Mouse (Mus musculus) ovary, postnatal 36 days (tissue): ENCODE measurements around the gene Vps8.
"Not testable (repeated sequence)": the region's sequence is repeated elsewhere in the genome, so short reads cannot be mapped to it uniquely, and the experiment has no call there.

Source experiments
- DNase-seq: peaks from one replicate; pipeline ENCODE4 v3.0.0; 2022; ENCODE audit warnings: low spot score, mixed read lengths

The Vps8 gene

GRCm38 (mm10) chr16:21665423-21665986 is 242.6 kb downstream of the Vps8 start:
- DNase-seq = no peak

- DNase-seq = no peak
These were observed 249.0 kb downstream of the Vps8 start for GRCm38 (mm10) chr16:21671878-21672277.

- not testable (repeated sequence) for DNase-seq
These were observed 250.1 kb downstream of the Vps8 start for GRCm38 (mm10) chr16:21673046-21673445.

- DNase-seq = not testable (repeated sequence)
These were observed 250.7 kb downstream of the Vps8 start for GRCm38 (mm10) chr16:21673651-21674050.

- no peak for DNase-seq
These were observed 253.9 kb downstream of the Vps8 start for GRCm38 (mm10) chr16:21676791-21677190.

- no peak for DNase-seq
These were observed 264.5 kb downstream of the Vps8 start for GRCm38 (mm10) chr16:21687406-21687805.

GRCm38 (mm10) chr16:21689141-21689540 is 266.2 kb downstream of the Vps8 start:
- no peak for DNase-seq

- DNase-seq = no peak
These were observed 267.4 kb downstream of the Vps8 start for GRCm38 (mm10) chr16:21690216-21690755.

GRCm38 (mm10) chr16:21693981-21694462 is 271.1 kb downstream of the Vps8 start:
- DNase-seq = no peak
